Mouse (Mus musculus): Measurements from ENCODE around the gene Cacng3. TPM values are rescaled to one million over a fixed set of nuclear protein-coding genes. Genes with fewer than 3 reads are reported as not detected.

Cacng3 gene
- polyA plus RNA-seq, 1 experiment, result not detected

GRCm38 (mm10) chr7:122672981-122673380, 2.7 kb downstream of the Cacng3 start:
- H3K27ac ChIP-seq (ENCODE audit: control insufficient read depth, insufficient read depth, low read depth, low read length, poor library complexity), result no peak overlapping the region
- TF ChIP-seq POLR2A (IDR thresholded peaks at IDR 0.05; ENCODE audit: borderline replicate concordance, control insufficient read depth, low read depth, low read length), result no peak
- TF ChIP-seq CTCF (IDR thresholded peaks at IDR 0.05; ENCODE audit: control insufficient read depth, insufficient read depth, low read length), result no peak
- H3K4me1 ChIP-seq (ENCODE audit: control insufficient read depth, insufficient read depth, low read length), result no peaks in the 10 kb centered on the region; the same call in 1 of the 2 replicates
- 47% methylated on average over 5 of the region's 5 CpGs for WGBS
- H3K4me3 ChIP-seq (replicated peaks; ENCODE audit: control insufficient read depth, low read depth, low read length), result no peak overlapping the region

GRCm38 (mm10) chr7:122675207-122675606, 4.9 kb downstream of the Cacng3 start:
- H3K4me1 ChIP-seq (ENCODE audit: control insufficient read depth, insufficient read depth, low read length), result no peaks in the 10 kb centered on the region
- no peak overlapping the region for H3K27ac ChIP-seq (ENCODE audit: control insufficient read depth, insufficient read depth, low read depth, low read length, poor library complexity)
- 76% methylated on average over 7 of the region's 7 CpGs for WGBS
- TF ChIP-seq POLR2A (IDR thresholded peaks at IDR 0.05; ENCODE audit: borderline replicate concordance, control insufficient read depth, low read depth, low read length) (no peak), CTCF (IDR thresholded peaks at IDR 0.05; ENCODE audit: control insufficient read depth, insufficient read depth, low read length) (no peak)
- no peak overlapping the region for H3K4me3 ChIP-seq (replicated peaks; ENCODE audit: control insufficient read depth, low read depth, low read length)

GRCm38 (mm10) chr7:122701751-122702150, 31.5 kb downstream of the Cacng3 start:
- no peak overlapping the region for H3K27ac ChIP-seq (ENCODE audit: control insufficient read depth, insufficient read depth, low read depth, low read length, poor library complexity)
- H3K4me1 ChIP-seq (ENCODE audit: control insufficient read depth, insufficient read depth, low read length), result no peaks in the 10 kb centered on the region
- TF ChIP-seq CTCF (IDR thresholded peaks at IDR 0.05; ENCODE audit: control insufficient read depth, insufficient read depth, low read length) (no peak), POLR2A (IDR thresholded peaks at IDR 0.05; ENCODE audit: borderline replicate concordance, control insufficient read depth, low read depth, low read length) (no peak)
- 68% methylated on average over 5 of the region's 5 CpGs for WGBS
- H3K4me3 ChIP-seq (replicated peaks; ENCODE audit: control insufficient read depth, low read depth, low read length), result no peak overlapping the region

- TF ChIP-seq CTCF (IDR thresholded peaks at IDR 0.05; ENCODE audit: control insufficient read depth, insufficient read depth, low read length), result no peak
- no peak for TF ChIP-seq POLR2A (IDR thresholded peaks at IDR 0.05; ENCODE audit: borderline replicate concordance, control insufficient read depth, low read depth, low read length)
- no peak overlapping the region for H3K4me3 ChIP-seq (replicated peaks; ENCODE audit: control insufficient read depth, low read depth, low read length)
- WGBS, result 63% methylated on average over 4 of the region's 4 CpGs
- no peaks in the 10 kb centered on the region for H3K4me1 ChIP-seq (ENCODE audit: control insufficient read depth, insufficient read depth, low read length)
- H3K27ac ChIP-seq (ENCODE audit: control insufficient read depth, insufficient read depth, low read depth, low read length, poor library complexity), result no peak overlapping the region
Observed at GRCm38 (mm10) chr7:122702443-122702842, 32.2 kb downstream of the Cacng3 start.

GRCm38 (mm10) chr7:122706736-122707135, 36.4 kb downstream of the Cacng3 start:
- Histone ChIP-seq H3K4me3 (replicated peaks; ENCODE audit: control insufficient read depth, low read depth, low read length) (no peak overlapping the region), H3K27ac (ENCODE audit: control insufficient read depth, insufficient read depth, low read depth, low read length, poor library complexity) (no peak overlapping the region), H3K4me1 (ENCODE audit: control insufficient read depth, insufficient read depth, low read length) (no peaks in the 10 kb centered on the region)
- 67% methylated on average over 5 of the region's 5 CpGs for WGBS
- no peak for TF ChIP-seq POLR2A (IDR thresholded peaks at IDR 0.05; ENCODE audit: borderline replicate concordance, control insufficient read depth, low read depth, low read length)
- TF ChIP-seq CTCF (IDR thresholded peaks at IDR 0.05; ENCODE audit: control insufficient read depth, insufficient read depth, low read length), result no peak

- TF ChIP-seq POLR2A (IDR thresholded peaks at IDR 0.05; ENCODE audit: borderline replicate concordance, control insufficient read depth, low read depth, low read length), result no peak
- no peak for TF ChIP-seq CTCF (IDR thresholded peaks at IDR 0.05; ENCODE audit: control insufficient read depth, insufficient read depth, low read length)
- Histone ChIP-seq H3K4me1 (ENCODE audit: control insufficient read depth, insufficient read depth, low read length) (no peaks in the 10 kb centered on the region; the same call in 1 of the 2 replicates), H3K4me3 (replicated peaks; ENCODE audit: control insufficient read depth, low read depth, low read length) (no peak overlapping the region), H3K27ac (ENCODE audit: control insufficient read depth, insufficient read depth, low read depth, low read length, poor library complexity) (no peak overlapping the region)
- 22% methylated on average over 3 of the region's 3 CpGs for WGBS
Observed at GRCm38 (mm10) chr7:122716299-122716698, 46.0 kb downstream of the Cacng3 start.

- Histone ChIP-seq H3K27ac (ENCODE audit: control insufficient read depth, insufficient read depth, low read depth, low read length, poor library complexity) (no peak overlapping the region), H3K4me1 (ENCODE audit: control insufficient read depth, insufficient read depth, low read length) (peaks cover under 1% of the 10 kb centered on the region), H3K4me3 (replicated peaks; ENCODE audit: control insufficient read depth, low read depth, low read length) (no peak overlapping the region)
- TF ChIP-seq POLR2A (IDR thresholded peaks at IDR 0.05; ENCODE audit: borderline replicate concordance, control insufficient read depth, low read depth, low read length), result no peak
- no peak for TF ChIP-seq CTCF (IDR thresholded peaks at IDR 0.05; ENCODE audit: control insufficient read depth, insufficient read depth, low read length)
- 90% methylated on average over 4 of the region's 4 CpGs for WGBS
Observed at GRCm38 (mm10) chr7:122718540-122718939, 48.2 kb downstream of the Cacng3 start.

- TF ChIP-seq POLR2A (IDR thresholded peaks at IDR 0.05; ENCODE audit: borderline replicate concordance, control insufficient read depth, low read depth, low read length), result no peak
- TF ChIP-seq CTCF (IDR thresholded peaks at IDR 0.05; ENCODE audit: control insufficient read depth, insufficient read depth, low read length), result no peak
- Histone ChIP-seq H3K4me3 (replicated peaks; ENCODE audit: control insufficient read depth, low read depth, low read length) (no peak overlapping the region), H3K27ac (ENCODE audit: control insufficient read depth, insufficient read depth, low read depth, low read length, poor library complexity) (no peak overlapping the region), H3K4me1 (ENCODE audit: control insufficient read depth, insufficient read depth, low read length) (peaks cover 1% of the 10 kb centered on the region)
- WGBS, result 24% methylated on average over 5 of the region's 5 CpGs
Observed at GRCm38 (mm10) chr7:122723358-122723876, 53.1 kb downstream of the Cacng3 start.

- TF ChIP-seq CTCF (IDR thresholded peaks at IDR 0.05; ENCODE audit: control insufficient read depth, insufficient read depth, low read length) (no peak), POLR2A (IDR thresholded peaks at IDR 0.05; ENCODE audit: borderline replicate concordance, control insufficient read depth, low read depth, low read length) (no peak)
- WGBS, result 77% methylated on average over 2 of the region's 2 CpGs
- Histone ChIP-seq H3K4me1 (ENCODE audit: control insufficient read depth, insufficient read depth, low read length) (peaks cover 1% of the 10 kb centered on the region), H3K4me3 (replicated peaks; ENCODE audit: control insufficient read depth, low read depth, low read length) (no peak overlapping the region), H3K27ac (ENCODE audit: control insufficient read depth, insufficient read depth, low read depth, low read length, poor library complexity) (no peak overlapping the region)
Observed at GRCm38 (mm10) chr7:122726376-122726775, 56.1 kb downstream of the Cacng3 start.
